Mouse (Mus musculus): ENCODE results near the gene Tshz2.
"Not testable (repeated sequence)": the region's sequence is repeated elsewhere in the genome, so short reads cannot be mapped to it uniquely, and the experiment has no call there.

Gene Tshz2

DNA sequence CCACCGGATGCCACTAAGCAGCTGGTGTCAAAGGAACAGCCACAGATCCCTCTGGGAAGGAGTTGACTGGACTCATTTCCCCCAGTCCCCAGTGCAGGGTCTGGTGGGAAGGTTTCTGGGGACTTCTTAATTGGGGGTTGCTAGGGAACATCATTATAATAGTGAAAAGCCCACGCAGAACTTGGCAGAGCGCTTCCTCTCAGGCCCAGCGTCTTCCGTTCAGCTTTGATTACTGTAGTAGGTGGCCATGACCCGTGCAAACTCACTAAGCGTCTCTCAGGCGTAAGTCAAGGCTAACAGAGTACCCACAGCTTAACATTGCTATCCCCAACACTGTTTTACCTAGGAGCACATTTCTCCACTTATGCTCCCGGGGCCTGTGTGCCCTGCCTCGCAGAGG lies 181.9 kb downstream of the Tshz2 start:
- no peak for DNase-seq

DNA sequence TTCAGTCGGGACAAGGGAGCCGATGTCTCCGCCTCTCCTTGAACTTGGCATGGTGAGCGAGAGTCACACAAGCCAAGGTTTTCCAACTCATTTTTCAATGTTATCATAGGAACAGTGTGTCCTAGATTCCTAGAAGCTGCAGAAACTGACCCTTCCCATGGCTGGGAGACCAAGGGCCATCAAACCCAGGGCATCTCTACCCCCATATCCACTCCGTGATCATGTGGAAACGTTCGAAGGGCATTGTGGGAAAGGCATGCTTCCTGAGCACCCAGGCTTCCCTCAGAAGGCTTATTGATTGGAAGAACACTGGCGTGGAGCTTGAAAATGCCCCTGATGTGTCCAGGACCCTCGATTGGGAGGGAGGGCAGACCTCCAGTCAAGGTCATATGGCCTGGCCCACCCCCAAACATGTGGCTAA lies 188.2 kb downstream of the Tshz2 start:
- DNase-seq = no peak

- DNase-seq = no peak
Observed at GRCm38 (mm10) chr2:169825908-169826307, 193.1 kb downstream of the Tshz2 start.

DNA sequence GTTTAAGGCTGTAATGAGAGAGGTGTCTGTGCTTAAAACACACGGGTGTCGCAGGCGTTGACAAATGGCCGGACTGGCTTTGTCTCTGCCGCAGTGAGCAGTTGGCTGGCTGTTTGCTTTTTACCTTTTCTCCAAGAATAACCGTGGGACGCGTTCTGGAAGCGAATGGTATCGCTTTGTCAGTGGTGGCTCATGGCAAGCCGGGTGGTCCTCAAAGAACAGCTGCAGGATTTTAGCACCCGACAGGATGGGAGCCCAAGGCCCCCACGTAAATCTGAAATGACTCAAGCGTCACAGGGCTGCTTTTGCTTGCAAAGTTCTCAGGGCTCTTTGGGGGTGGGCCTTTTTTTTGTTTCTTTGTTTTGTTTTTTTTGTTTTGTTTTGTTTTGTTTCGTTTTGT lies 193.5 kb downstream of the Tshz2 start:
- no peak for DNase-seq

GRCm38 (mm10) chr2:169826833-169827232 lies 194.0 kb downstream of the Tshz2 start:
- DNase-seq = no peak

GRCm38 (mm10) chr2:169832184-169832583 lies 199.4 kb downstream of the Tshz2 start:
- DNase-seq = no peak

GRCm38 (mm10) chr2:169833638-169834037 lies 200.8 kb downstream of the Tshz2 start:
- DNase-seq = no peak

GRCm38 (mm10) chr2:169834602-169835001 lies 201.8 kb downstream of the Tshz2 start:
- no peak for DNase-seq

- DNase-seq = no peak
Observed at GRCm38 (mm10) chr2:169837031-169837605, 204.3 kb downstream of the Tshz2 start.

DNA sequence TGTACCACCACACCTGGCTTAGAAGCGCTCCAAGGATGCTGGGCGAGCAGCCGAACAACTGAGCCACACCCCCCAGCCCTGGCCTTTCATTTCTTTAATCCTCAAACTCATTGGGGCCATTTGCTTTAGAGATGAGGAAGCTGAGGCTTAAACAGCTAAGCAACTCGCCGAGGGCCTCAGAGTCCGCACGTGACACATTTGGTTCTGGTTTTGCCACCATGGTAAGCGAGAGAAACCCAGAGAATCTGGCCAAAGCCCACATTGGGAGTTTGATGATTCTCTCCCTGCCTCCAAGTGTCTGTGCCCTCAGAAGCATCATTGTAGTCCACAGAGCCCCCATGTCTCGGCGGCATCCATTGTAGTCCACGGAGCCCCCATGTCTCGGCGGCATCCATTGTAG lies 205.7 kb downstream of the Tshz2 start:
- DNase-seq = no peak

GRCm38 (mm10) chr2:169841442-169841841 lies 208.6 kb downstream of the Tshz2 start:
- no peak for DNase-seq

GRCm38 (mm10) chr2:169842494-169842893 lies 209.7 kb downstream of the Tshz2 start:
- no peak for DNase-seq

DNA sequence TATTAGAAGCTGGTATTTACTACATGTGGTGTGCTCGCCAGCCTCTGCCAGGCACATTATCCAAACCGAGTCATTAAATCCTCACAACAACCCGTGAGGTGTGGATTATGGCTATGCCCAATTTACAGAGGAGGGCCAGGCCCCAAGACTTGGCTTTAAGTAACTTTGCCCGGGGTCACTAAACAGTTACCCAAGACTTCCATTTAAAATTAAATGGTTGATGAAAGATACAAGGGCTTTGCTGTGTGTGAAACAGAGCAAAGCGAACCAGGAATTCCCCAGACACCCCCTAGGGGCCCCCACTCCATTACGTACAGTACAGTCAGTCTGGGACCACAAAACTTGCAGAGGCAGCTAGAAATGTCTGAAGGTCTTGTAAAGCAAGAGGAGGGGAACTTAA lies 210.7 kb downstream of the Tshz2 start:
- no peak for DNase-seq

DNA sequence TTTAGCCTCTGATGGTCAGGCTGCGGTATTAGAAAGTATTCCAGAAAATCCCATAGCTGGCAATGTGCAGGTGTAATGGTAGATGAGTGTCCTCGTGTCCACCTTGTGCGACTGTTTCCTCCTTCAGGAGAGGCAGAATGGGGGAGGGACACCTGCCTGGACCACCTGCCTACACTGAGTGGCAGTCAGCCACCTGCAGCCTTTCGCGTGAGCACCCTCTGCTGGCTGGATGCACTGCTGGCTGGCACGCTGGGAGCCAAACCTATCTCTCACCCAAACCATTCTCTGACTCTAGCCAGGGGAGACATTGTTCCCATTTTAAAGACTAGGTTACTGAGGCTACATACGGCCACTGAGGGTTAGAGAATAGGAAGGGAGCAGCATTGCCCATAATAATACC lies 216.3 kb downstream of the Tshz2 start:
- peak; percentile 13 to 15 for DNase-seq

- no peak for DNase-seq
Observed at GRCm38 (mm10) chr2:169849541-169849940, 216.7 kb downstream of the Tshz2 start.

DNA sequence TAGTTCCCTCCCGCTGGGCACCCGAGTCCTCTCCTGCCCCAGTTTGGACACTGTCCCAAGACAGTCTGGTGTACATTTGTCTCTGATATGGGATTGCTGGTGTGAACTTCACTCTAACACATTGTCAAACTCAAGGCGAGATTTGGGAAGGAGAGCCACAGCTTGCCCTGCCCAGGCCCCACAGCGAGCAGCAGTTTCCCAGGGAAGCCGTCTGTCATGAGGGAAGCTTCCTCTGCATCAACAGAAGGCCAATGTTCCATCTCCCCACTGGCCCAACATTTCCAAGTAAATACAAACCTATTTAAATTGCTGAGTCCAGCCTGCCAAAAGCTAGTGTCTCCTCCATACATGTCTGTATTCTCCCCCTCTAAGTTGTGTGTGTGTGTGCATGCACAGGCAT lies 218.8 kb downstream of the Tshz2 start:
- no peak for DNase-seq

DNA sequence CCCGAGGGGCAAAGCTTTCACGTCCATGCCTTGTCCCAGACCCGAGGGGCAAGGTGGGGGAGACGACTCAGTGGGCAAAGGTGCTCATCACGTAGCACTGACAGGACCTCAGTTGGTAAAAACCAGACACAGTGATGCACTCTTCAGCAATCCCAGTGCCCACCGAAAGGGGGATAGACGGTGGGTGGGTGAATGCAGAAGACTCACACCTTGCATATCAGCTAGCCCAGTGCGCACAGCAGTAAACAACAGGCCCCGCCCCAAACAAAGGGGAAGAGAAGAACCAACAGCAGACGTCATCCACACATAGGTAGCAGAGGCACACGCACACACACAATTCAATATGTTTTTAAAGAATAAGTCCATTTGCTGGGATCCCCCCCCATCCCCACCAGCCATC lies 221.7 kb downstream of the Tshz2 start:
- no peak for DNase-seq

DNA sequence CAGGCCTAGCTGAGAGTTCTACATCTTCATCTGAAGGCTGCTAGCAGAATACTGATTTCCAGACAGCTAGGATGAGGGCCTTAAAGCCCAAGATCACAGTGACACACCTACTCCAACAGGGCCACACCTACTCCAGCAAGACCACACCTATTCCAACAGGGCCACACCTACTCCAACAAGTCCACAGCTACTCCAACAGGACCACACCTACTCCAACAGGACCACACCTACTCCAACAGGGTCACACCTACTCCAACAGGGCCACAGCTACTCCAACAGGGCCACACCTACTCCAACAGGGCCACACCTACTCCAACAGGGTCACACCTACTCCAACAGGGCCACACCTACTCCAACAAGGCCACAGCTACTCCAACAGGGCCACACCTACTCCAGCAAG lies 224.2 kb downstream of the Tshz2 start:
- not testable (repeated sequence) for DNase-seq

- DNase-seq = no peak
Observed at GRCm38 (mm10) chr2:169859078-169859855, 226.5 kb downstream of the Tshz2 start.

DNA sequence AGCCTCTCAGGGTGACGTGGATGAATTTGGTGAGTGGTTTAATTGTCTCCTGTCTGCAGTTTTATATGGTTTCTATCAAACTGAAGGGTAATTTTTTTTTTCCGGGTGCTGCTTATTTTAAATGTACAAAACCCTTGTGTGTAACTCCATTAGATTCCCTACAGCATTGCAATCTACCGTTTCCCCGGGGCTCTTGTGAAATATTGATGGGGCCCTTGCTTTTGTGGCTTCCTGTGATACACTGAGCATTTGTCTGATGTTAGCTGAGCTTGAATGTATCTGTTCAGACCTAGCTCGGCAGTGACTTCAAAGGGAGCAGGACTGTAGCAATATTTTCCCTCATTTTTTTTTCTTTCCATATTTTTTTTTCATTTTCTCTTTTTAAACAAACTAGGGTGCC lies 228.1 kb downstream of the Tshz2 start:
- DNase-seq = no peak

- no peak for DNase-seq
Observed at GRCm38 (mm10) chr2:169862701-169863100, 229.9 kb downstream of the Tshz2 start.

DNA sequence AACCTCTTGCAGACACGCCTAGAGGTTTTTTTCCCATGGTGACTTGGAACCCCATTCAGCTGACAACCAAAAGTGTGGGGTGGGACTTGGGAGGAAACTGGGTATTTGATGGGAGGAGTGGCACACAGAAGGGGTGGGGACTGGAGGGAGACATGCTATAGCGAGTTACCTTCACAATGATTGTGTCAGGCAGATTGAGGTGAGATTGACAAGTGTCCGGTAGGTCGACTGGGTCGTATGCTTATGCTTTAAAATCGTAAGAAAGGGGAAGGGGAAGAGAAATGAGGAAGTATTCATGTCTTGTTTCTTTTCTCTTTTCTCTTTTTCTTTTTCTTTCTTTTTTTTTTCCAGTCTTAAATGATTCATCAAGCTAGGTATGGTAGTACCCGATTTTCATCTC lies 236.7 kb downstream of the Tshz2 start:
- no peak for DNase-seq

GRCm38 (mm10) chr2:169870503-169870902 lies 237.7 kb downstream of the Tshz2 start:
- no peak for DNase-seq

DNA sequence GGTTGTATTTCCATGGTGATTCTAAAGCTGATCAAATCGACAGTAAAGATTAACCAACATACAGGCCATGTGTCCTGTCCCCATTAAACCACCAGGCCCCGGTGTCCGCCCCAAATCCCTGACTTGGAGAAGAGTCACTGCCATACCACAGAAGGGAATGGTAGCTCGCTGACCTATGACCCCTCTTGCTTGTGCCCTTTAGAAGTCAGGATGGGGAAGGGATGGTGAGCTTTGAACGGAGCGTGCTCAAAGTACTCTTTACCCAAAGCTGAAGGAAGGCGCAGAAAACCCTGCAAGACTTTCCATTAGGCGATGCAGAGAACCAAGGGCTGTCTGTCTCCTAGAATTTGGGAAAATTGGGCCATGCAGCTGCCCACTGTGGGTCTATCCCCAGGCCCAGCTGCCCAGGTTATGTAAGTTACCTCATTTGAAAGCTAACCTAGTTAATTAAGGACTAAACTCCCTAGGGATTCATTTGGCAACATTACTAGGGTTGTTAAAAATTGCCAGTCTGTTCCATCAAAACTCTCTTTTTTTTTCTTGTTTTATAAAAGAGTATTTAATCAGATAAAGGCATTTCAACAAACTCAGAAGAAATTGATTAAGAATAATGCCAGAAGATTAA lies 238.7 kb downstream of the Tshz2 start:
- no peak for DNase-seq
